Mouse (Mus musculus) stomach, embryonic 15.5 days (tissue): ENCODE results near the gene Nme7. TPM values are rescaled to one million over a fixed set of nuclear protein-coding genes. Genes with fewer than 3 reads are reported as not detected.

Experiments
- ATAC-seq: fragments of 200-750 bp; cut with Nextera tagmentation; 2 replicates; pipeline ENCODE4 v1.8.0; 2017; ENCODE audit warnings: low read depth, moderate number of reproducible peaks, moderate TSS enrichment; ENCODE audit not compliant: insufficient read depth, low FRiP score
- H3K27ac ChIP-seq: fragments of 300-500 bp; sonication (generic); 2 replicates; pipeline ENCODE4 v1.5.1; 2015; ENCODE audit warnings: mild to moderate bottlenecking, inconsistent platforms
- H3K27me3 ChIP-seq: fragments of 300-500 bp; sonication (generic); replicated peaks from 2 replicates; pipeline ENCODE4 v1.6.1; 2015; ENCODE audit warnings: inconsistent platforms
- H3K36me3 ChIP-seq: fragments of 300-500 bp; sonication (generic); 2 replicates; pipeline ENCODE4 v1.6.1; 2015; ENCODE audit warnings: inconsistent platforms
- H3K4me1 ChIP-seq: fragments of 300-500 bp; sonication (generic); 2 replicates; pipeline ENCODE4 v1.6.1; 2015; ENCODE audit warnings: inconsistent platforms
- H3K4me2 ChIP-seq: fragments of 300-500 bp; sonication (generic); 2 replicates; pipeline ENCODE4 v1.6.1; 2015; ENCODE audit warnings: mild to moderate bottlenecking, inconsistent platforms
- H3K4me3 ChIP-seq: fragments of 300-500 bp; sonication (generic); replicated peaks from 2 replicates; pipeline ENCODE4 v1.5.1; 2015; ENCODE audit warnings: inconsistent platforms
- H3K9ac ChIP-seq: fragments of 300-500 bp; sonication (generic); 2 replicates; pipeline ENCODE4 v1.6.1; 2015; ENCODE audit warnings: inconsistent platforms
- H3K9me3 ChIP-seq: fragments of 300-500 bp; sonication (generic); 2 replicates; pipeline ENCODE4 v1.6.1; 2016; ENCODE audit warnings: inconsistent platforms
- WGBS: fragments of 180-500 bp; shearing (Covaris S2); methylation state at CpG from one replicate; pipeline ENCODE4 v1.1.7; 2015; 5-methylcytosine and 5-hydroxymethylcytosine counted together
- polyA plus RNA-seq: library from polyadenylated mRNA; unstranded; fragments of >200 nt; fragmentation: Nextera tagmentation; extraction: Ambion mirVana; gene quantifications from 2 replicates; pipeline ENCODE4 v1.2.1, GENCODE M21; 2015

Nme7 gene
- polyA plus RNA-seq, 1 experiment from 2014 or later = 31.2 TPM

GRCm38 (mm10) chr1:164470985-164471384, 167.1 kb downstream of the Nme7 start:
- H3K9ac ChIP-seq = no peak overlapping the region
- H3K4me1 ChIP-seq = no peaks in the 10 kb centered on the region
- H3K27ac ChIP-seq = no peak overlapping the region
- no peak overlapping the region for H3K4me2 ChIP-seq
- no peaks in the 10 kb centered on the region for H3K36me3 ChIP-seq
- WGBS = 68% methylated on average over 6 of the region's 6 CpGs
- no peak overlapping the region for H3K4me3 ChIP-seq
- no peaks in the 10 kb centered on the region for H3K9me3 ChIP-seq
- peak; percentile 37; the same call in 1 of the 2 replicates for ATAC-seq
- H3K27me3 ChIP-seq = no peaks in the 10 kb centered on the region

- no peak overlapping the region for H3K9ac ChIP-seq
- no peaks in the 10 kb centered on the region for H3K9me3 ChIP-seq
- H3K4me2 ChIP-seq = no peak overlapping the region
- H3K27me3 ChIP-seq = no peaks in the 10 kb centered on the region
- H3K36me3 ChIP-seq = no peaks in the 10 kb centered on the region
- no peak overlapping the region for H3K4me3 ChIP-seq
- ATAC-seq = no peak
- no peak overlapping the region for H3K27ac ChIP-seq
- H3K4me1 ChIP-seq = no peaks in the 10 kb centered on the region
- 79% methylated on average over 5 of the region's 5 CpGs for WGBS
Measured at GRCm38 (mm10) chr1:164471632-164472031, 167.7 kb downstream of the Nme7 start.

DNA sequence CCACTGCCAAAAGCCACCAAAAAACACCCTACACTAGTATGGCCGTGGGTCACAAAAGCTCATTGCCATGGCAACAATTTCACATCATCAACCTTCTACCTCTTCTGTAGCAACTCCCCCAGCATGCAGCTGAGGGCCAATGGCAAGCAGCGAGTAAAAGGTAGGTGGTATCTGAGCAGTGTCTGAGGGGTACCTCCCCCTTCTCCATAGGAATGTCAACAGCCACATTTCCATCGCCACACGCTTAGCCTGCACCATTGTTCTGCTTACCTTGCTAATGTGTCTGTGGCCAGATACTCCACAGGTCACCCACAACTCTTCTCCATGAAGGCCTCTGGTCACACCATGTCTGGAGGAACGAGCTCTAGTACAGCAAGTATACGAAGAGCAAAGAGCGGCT, 169.5 kb downstream of the Nme7 start:
- Histone ChIP-seq H3K4me1 (no peaks in the 10 kb centered on the region), H3K4me3 (no peak overlapping the region), H3K9me3 (no peaks in the 10 kb centered on the region), H3K27ac (no peak overlapping the region), H3K4me2 (no peak overlapping the region), H3K36me3 (no peaks in the 10 kb centered on the region), H3K9ac (no peak overlapping the region), H3K27me3 (no peaks in the 10 kb centered on the region)
- ATAC-seq = no peak
- 94% methylated on average over 7 of the region's 7 CpGs for WGBS

DNA sequence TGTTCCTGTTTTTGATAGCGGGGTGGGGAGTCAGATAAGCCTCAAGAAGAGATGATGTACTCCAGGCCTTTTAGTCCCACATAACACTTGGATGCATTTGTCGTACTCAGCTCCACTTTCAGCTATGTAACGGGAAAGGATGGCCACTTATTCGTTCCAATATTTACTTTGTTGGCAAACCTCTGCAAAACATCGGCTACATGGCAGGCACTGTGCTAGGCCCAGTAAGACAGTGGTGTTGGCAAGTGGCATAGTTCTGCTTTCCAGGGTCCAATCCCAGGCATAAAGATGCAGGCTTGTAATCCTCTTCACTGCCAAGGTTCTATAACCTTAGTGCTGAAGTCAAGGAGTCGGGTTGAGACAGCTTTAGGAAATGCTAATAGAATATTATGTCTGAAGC, 170.4 kb downstream of the Nme7 start:
- no peaks in the 10 kb centered on the region for H3K4me1 ChIP-seq
- H3K4me3 ChIP-seq = no peak overlapping the region
- H3K4me2 ChIP-seq = no peak overlapping the region
- WGBS = 75% methylated on average over 6 of the region's 6 CpGs
- ATAC-seq = no peak
- H3K27ac ChIP-seq = no peak overlapping the region
- no peaks in the 10 kb centered on the region for H3K36me3 ChIP-seq
- H3K27me3 ChIP-seq = no peaks in the 10 kb centered on the region
- no peaks in the 10 kb centered on the region for H3K9me3 ChIP-seq
- H3K9ac ChIP-seq = no peak overlapping the region

DNA sequence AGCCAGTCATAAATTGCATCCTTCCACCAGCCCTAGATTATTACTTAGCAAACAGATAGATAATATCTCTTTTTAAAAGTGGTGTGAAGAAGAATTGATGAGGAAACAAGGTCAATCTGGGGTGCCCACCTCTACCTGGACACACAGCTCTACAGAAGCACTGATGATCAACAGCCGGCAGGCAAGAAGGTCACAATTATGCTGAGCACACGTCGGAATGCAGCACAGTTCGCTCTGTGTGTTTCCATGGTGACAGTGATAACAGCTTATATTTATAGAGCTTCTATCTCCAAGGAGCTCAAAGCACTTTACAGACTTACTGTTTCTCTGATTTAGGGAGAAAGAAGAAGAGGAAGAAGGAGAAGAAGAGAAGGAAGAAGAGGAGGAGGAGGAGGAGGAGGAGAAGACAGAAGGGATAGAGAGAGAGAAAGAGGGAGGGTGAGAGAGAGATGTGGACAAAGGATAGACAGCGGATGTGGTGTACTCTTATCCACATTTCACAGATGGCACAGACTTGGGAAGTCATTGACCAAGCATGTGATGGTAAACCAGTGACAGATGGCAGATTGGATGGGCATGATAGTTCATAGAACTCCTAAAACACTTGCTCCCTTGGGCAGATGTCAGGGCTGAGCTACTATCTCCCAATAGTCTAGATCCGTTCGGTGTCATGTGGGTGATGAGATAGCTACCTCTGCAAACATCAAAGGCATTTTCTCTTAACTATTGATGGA, 171.0 kb downstream of the Nme7 start:
- 0 out of 2 replicates have a peak, but pooled peaks have one; percentile 64 for ATAC-seq
- 35% methylated on average over 7 of the region's 7 CpGs for WGBS
- Histone ChIP-seq H3K9ac (no peak overlapping the region), H3K9me3 (no peaks in the 10 kb centered on the region), H3K27me3 (no peaks in the 10 kb centered on the region), H3K4me1 (no peaks in the 10 kb centered on the region), H3K4me3 (no peak overlapping the region), H3K36me3 (no peaks in the 10 kb centered on the region), H3K4me2 (no peak overlapping the region), H3K27ac (no peak overlapping the region)

DNA sequence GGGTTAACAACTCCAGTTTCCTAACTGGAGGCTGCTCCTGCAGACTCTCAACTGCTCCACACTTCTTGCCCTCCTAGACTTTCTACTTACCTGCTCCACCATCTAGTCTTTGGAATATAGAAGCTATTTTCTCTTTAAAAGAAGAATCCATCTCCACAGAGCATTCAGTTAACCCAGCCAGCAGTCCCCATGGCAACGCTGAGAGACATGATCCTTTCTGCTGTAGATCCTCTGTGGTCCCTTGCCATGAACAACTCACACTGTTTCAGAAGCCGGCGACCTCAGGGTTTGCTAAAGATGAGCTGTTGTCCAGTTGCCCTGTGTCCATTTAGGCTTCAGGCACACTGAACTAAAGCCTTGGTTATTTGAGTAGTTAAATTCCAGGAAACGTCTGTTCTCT, 172.0 kb downstream of the Nme7 start:
- ATAC-seq = no peak
- Histone ChIP-seq H3K4me2 (no peak overlapping the region), H3K9me3 (no peaks in the 10 kb centered on the region), H3K36me3 (no peaks in the 10 kb centered on the region), H3K4me3 (no peak overlapping the region), H3K27me3 (no peaks in the 10 kb centered on the region), H3K9ac (no peak overlapping the region), H3K4me1 (no peaks in the 10 kb centered on the region), H3K27ac (no peak overlapping the region)
- 86% methylated on average over 4 of the region's 4 CpGs for WGBS

DNA sequence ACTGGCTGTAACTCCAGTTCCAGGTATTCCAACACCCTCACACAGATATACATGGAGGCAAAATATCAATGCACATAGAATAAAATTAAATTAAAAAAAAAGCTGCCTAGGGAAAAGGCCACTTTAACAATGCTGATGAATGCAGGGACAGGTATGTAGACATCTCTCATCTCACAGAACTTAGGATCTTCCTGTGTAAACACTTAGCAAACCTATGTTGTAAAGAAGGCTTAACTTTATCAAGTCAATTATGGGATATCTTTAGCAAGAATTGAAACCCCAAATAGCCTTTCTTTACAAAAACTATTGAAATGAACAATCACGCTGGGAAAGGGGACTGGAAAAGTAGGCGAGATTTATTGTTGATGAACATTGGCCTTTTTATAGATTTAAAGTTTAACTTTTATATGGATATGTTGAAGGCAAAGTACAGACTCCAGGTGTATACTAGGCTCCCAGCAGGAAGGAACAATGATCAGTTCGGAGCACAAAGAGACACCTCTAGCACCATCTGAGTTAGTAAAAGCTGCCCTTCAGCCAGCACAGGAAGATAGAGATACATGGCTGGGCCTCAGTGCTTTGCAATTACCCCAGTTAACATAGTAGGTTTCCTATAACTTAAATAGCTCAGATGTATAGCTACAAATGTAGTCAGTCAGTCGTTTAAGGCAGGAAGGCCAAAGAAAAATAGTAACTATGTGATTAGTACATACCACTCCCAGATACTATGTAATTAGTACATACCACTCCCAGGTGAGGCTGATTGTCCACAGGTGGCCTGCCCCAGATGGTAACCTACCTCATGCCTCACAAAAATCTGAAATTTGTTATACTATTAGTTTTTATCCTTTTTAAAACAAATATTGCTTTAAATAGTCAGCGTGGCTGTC, 177.1 kb downstream of the Nme7 start:
- no peak overlapping the region for H3K4me3 ChIP-seq
- H3K27ac ChIP-seq = peak overlapping the region; percentile 21; the same call in 1 of the 2 replicates
- no peak overlapping the region for H3K9ac ChIP-seq
- no peaks in the 10 kb centered on the region for H3K36me3 ChIP-seq
- H3K9me3 ChIP-seq = no peaks in the 10 kb centered on the region
- no peaks in the 10 kb centered on the region for H3K27me3 ChIP-seq
- H3K4me2 ChIP-seq = no peak overlapping the region
- H3K4me1 ChIP-seq = no peaks in the 10 kb centered on the region
- WGBS = 68% methylated on average over 5 of the region's 5 CpGs
- ATAC-seq = no peak

- no peaks in the 10 kb centered on the region for H3K9me3 ChIP-seq
- ATAC-seq = peak; percentile 47
- WGBS = 49% methylated on average over 9 of the region's 9 CpGs
- H3K36me3 ChIP-seq = no peaks in the 10 kb centered on the region
- no peaks in the 10 kb centered on the region for H3K27me3 ChIP-seq
- H3K4me1 ChIP-seq = no peaks in the 10 kb centered on the region
- no peak overlapping the region for H3K4me2 ChIP-seq
- H3K9ac ChIP-seq = no peak overlapping the region
- H3K27ac ChIP-seq = peak overlapping the region; percentile 21; the same call in 1 of the 2 replicates
- H3K4me3 ChIP-seq = no peak overlapping the region
Measured at GRCm38 (mm10) chr1:164481645-164482354, 177.9 kb downstream of the Nme7 start.

DNA sequence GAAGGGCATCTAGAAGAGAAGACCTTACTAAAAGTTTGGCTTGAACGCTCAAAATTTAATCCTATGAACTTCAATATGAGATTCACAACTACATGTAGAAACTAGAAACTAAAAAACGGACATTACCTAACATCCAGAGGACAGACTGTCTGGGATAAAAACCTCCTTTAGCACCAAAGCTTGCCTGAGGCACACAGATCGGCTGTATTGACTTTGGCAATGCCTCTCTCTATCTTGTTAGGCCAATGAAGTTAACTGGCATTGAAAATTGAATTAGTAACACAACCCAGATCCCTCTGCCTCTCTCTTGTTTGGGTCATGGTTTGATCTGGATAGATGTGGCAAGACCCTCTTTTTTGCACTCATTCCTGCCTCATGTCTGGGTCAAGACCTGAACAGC, 178.9 kb downstream of the Nme7 start:
- no peak for ATAC-seq
- H3K9ac ChIP-seq = no peak overlapping the region
- 81% methylated on average over 3 of the region's 3 CpGs for WGBS
- no peaks in the 10 kb centered on the region for H3K4me1 ChIP-seq
- H3K36me3 ChIP-seq = no peaks in the 10 kb centered on the region
- no peak overlapping the region for H3K4me2 ChIP-seq
- no peaks in the 10 kb centered on the region for H3K9me3 ChIP-seq
- H3K27ac ChIP-seq = no peak overlapping the region
- no peaks in the 10 kb centered on the region for H3K27me3 ChIP-seq
- H3K4me3 ChIP-seq = no peak overlapping the region

DNA sequence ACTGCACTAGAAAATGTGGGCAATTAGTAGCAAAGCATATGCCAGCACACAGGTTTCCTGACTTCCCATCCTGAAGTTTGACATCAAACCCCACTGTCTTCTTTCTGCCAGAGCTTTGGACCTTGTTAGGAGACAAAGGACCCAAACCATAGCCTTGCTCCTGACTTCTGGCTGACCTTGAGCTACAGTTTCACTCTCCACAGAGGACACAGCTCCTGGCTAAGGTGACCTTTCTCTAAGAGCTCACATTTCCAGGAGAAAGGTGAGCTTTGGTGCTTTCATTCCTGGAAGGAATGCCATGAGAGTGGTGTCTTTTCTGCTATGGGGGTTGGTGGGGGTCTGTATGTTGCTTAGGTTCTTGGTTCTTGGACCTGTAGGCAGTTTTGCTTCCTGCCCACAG, 179.8 kb downstream of the Nme7 start:
- no peak for ATAC-seq
- Histone ChIP-seq H3K36me3 (no peaks in the 10 kb centered on the region), H3K27ac (no peak overlapping the region), H3K4me1 (no peaks in the 10 kb centered on the region), H3K4me3 (no peak overlapping the region), H3K9ac (no peak overlapping the region), H3K9me3 (no peaks in the 10 kb centered on the region), H3K27me3 (no peaks in the 10 kb centered on the region), H3K4me2 (no peak overlapping the region)
